Mouse (Mus musculus): ENCODE data around the gene Foxj3.

Foxj3 gene

GRCm38 (mm10) chr4:119536615-119537014, at the start of gene Foxj3:
TSS of gene Foxj3 (plus strand) at chr4:119537004.
- DNase-seq (ENCODE audit: low read depth) = peak; percentile 59

DNA sequence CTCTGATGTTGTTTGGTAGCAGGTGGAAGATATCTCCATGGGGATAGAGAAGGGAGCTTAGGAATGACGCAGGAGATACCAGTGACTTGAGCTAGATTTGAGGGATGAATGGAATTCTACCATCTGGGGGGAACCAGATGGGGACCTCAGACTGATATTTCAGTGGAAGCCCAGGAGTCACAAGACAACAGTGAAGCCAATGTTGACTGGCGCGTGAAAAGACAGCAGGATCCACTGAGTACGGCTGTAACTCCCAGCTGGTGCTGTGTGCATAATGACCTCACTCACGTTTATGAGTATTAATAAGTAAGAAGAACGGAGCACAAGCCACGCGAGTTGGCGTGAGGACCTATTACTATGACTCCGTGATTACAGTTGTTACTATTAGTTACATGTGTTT, 47.1 kb upstream of the Foxj3 start:
- DNase-seq (ENCODE audit: low read depth) = no peak

DNA sequence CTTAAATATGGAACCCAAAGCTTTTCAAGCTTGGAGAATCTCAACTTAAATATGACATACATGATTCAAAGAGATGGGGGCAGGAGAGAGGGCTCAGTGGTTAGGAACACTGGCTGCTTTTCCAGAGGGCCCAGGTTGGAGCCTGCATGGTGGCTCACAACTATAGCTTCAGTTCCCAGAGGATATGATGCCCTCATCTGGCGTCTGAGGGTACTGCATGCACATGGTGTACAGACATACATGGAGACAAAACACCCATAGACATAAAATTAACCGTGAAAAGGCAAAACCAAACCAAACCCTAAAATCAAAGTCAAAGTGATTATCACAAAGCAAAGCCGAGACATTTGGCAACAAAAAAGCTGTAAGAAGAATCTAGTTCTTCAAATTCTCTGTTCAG, 46.0 kb upstream of the Foxj3 start:
- peak; percentile 39 for DNase-seq (ENCODE audit: low read depth)

DNA sequence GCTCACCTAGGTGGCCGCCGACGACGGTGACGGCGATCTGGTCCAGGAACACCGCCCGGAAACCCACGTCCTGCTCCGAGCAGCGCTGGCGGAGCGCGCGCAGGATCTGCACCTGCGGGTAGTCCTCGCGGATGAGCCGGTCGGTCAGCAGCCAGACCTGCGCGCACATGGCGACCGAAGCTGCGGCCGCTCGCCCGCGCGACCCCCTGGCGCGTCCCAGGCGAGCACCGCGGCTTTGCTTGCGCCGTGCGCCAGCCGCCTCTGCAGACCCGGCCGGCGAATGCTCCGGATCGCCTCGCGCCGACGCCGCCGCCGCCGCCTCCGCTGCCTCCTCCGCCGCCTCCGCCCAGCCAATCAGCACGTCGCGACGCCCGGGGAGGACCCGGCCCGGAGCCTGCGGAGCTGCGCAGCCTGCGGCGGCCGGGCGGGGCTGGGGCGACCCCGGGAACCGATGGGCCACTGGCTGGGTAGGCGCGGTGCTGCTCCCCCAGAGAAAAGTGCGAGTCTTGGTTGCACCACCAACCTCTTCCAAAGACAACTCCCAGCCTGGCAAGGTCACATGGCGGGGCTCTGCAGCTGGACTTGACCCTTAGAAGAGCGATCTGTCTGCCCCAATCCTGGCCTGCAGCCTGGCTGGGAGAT, 44.4 kb upstream of the Foxj3 start, which contains the start of gene Rimkla:
Rimkla (minus strand) TSS at position 338 of the 642 bp plus-strand sequence.
- DNase-seq (ENCODE audit: low read depth) = no peak

- DNase-seq (ENCODE audit: low read depth) = no peak
Observed at GRCm38 (mm10) chr4:119492933-119493327, 43.9 kb upstream of the Foxj3 start.

DNA sequence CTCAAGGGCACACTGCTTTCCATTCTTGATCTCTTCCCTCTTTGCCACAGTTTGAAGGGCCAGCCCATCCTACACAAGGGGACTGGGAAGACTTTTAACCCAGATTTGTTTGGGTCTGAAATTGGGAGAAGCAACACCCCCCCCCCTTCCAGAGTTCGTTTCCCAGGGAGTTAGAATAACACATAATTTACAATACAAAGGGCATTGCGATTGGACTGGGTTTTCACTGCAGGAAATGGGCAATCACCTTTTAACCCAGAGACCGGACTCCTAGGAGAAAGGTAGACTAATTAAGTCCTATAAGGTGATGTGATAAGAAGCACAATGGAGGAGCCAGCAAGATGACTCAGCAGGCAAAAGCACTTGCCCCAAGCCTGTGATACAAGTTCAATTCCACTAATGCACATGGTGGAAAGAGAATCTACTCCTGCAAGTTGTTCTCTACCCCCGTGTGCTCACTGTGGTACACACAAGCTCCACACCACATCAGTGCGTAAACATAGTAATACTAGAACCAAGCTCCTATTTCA, 38.4 kb upstream of the Foxj3 start:
- no peak for DNase-seq (ENCODE audit: low read depth)

- DNase-seq (ENCODE audit: low read depth) = no peak
Observed at GRCm38 (mm10) chr4:119511591-119511990, 25.2 kb upstream of the Foxj3 start.

DNA sequence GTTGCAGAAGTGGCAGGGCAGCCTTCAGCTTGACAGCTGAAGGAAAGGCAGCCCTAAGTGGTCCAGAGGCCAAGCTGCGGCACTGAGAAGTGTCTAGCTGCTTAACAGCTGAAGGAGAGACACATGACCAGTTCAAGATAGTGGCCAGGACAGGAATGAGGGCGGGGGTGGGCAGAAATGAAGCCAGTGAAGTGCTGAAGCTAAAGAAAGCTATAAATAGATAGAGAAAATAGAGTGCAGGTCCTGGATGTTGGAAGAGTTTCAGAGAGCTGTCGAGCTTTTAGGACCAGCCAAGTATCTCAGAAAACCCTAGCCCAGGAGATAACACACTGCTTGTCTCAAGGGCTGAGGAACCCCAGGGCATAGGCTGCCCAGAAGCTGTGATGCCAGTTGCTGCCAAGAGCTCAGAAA, 24.1 kb upstream of the Foxj3 start:
- no peak for DNase-seq (ENCODE audit: low read depth)

GRCm38 (mm10) chr4:119523575-119523974, 13.2 kb upstream of the Foxj3 start:
- no peak for DNase-seq (ENCODE audit: low read depth)

DNA sequence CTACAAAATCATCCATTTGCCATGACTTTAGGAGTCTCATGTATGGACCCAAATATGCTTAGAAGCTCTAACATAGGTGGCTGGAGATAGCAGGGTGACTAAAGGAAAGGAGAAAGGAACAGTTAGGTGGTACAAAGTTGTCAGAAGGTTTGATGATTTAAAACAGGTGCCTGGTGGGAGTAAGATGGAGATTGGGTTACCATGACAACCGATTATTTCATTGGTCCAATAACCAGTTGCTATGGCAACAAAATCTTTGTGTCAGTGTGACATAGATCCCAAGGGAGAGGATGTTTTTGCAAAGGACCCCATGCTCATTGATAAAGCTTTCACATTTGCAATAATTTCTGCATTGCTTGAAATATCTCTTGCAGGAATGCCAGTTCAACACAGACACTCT, 12.8 kb upstream of the Foxj3 start:
- no peak for DNase-seq (ENCODE audit: low read depth)

GRCm38 (mm10) chr4:119524466-119524865, 12.3 kb upstream of the Foxj3 start:
- DNase-seq (ENCODE audit: low read depth) = no peak

- peak; percentile 65 for DNase-seq (ENCODE audit: low read depth)
Observed at GRCm38 (mm10) chr4:119526329-119526845, 10.4 kb upstream of the Foxj3 start.

DNA sequence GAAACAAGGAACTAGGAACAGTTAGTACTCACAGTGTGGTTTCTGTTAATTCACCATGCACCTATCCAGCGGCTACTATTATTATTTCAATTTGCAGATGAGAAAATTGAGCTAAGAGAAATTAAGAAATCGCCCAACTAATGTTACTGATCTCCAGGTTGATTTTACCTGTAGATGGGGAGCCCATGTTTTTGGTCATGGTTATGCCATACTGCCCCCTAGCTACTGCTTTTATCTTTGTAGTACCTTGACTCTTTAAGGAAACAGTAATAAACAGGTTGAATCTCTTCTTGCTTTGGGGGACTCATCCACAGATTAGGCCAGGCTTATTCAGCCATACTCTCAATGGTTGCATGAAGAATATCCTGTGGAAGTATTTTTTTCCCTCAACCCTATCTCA, 5.0 kb upstream of the Foxj3 start:
- peak; percentile 30 for DNase-seq (ENCODE audit: low read depth)

GRCm38 (mm10) chr4:119535103-119535502, 1.7 kb upstream of the Foxj3 start:
- no peak for DNase-seq (ENCODE audit: low read depth)

DNA sequence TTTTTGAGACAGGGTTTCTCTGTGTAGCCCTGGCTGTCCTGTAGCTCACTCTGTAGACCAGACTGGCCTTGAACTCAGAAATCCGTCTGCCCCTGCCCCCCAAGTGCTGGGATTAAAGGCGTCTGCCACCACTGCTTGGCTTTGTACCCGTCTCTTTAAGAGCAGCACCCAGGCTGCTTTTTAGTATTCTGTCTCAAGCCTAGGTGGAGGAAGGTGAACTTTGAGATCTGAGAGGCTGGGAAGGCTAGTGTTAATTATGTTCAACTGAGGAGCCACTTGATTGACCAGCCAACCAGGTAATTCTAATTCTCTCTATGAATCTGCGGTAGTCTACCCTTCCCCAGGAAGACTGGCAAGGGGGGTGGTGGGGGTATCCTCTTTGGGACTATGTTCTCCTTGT, 632 bp downstream of the Foxj3 start:
- DNase-seq (ENCODE audit: low read depth) = no peak

- DNase-seq (ENCODE audit: low read depth) = peak; percentile 87
Observed at GRCm38 (mm10) chr4:119539031-119539824, 2.4 kb downstream of the Foxj3 start, which contains the start of gene Frg2f1. TSS of gene Frg2f1 (minus strand) at chr4:119539529.

GRCm38 (mm10) chr4:119539836-119540532, 3.2 kb downstream of the Foxj3 start:
- DNase-seq (ENCODE audit: low read depth) = peak; percentile 66

DNA sequence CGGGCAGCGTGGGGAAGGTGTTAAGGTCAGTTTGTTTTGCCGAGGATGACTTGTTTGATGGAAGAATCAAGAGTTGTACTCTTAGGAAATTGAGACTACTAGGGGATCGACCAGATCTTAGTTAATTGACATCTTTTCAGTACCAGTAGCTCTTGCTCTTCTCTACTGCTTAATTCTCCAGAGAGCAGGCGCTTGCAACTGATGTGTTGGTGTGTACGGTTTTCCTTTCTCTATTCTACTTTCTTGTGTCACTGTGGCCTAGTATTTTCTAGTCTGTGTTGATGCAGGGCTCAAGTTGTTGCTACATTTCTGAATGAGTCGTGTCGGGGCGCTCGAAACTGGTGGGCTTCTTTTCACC, 3.7 kb downstream of the Foxj3 start:
- no peak for DNase-seq (ENCODE audit: low read depth)

DNA sequence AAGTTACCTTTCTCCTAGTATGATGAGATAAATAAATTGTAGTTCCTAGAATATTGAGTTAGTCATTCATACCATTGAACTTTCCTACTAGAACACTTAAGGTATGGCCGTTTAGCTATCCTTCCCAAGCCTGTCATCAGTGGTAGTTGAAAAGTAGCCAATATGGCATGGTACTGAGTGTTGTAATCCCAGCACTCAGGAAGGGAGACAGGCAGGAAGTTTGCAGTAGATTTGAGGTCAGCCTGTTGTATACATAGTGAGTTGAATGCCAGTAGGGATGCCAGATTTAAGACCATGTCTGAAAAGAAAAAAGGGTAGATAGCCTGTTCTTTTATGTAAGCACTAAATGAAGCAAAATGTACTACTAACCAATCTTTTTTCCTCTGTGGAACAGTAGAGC, 14.1 kb downstream of the Foxj3 start:
- peak; percentile 65 for DNase-seq (ENCODE audit: low read depth)

DNA sequence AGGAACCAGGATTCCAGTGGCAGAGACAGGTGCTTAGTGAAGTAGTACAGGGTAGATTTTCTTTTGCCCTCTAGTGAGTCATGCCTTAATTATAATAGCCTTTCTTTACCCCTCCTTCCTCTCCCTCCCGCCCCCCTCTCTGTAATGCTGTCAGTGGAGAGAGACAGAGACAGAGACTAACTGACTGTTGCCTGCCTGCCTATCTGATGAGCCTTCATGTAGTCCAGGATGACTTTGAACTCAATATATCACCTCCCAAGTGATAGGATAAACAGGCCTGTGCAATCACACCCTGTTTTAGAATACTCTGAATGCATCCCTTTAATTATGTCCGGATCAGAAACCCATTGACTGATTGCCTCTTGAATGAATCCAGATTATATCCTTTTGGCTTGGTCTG, 18.7 kb downstream of the Foxj3 start:
- DNase-seq (ENCODE audit: low read depth) = peak; percentile 22

- no peak for DNase-seq (ENCODE audit: low read depth)
Observed at GRCm38 (mm10) chr4:119563136-119563535, 26.3 kb downstream of the Foxj3 start.

GRCm38 (mm10) chr4:119566322-119566835, 29.6 kb downstream of the Foxj3 start:
- DNase-seq (ENCODE audit: low read depth) = no peak

Data from 416B (cell line).